Mouse (Mus musculus) embryonic fibroblast, embryonic 13.5 days (primary cell): ENCODE data around the gene Aldh3a1.

ENCODE experiments used
- CTCF ChIP-seq: IDR thresholded peaks from 2 replicates; pipeline ENCODE4 v1.5.1; 2011; ENCODE audit warnings: mild to moderate bottlenecking, control low read depth, low read length, moderate library complexity, borderline replicate concordance; ENCODE audit not compliant: insufficient read depth
- POLR2A ChIP-seq: IDR thresholded peaks from 2 replicates; pipeline ENCODE4 v1.6.1; 2011; ENCODE audit warnings: low read depth, mild to moderate bottlenecking, control low read depth, low read length, moderate library complexity

- TF ChIP-seq CTCF (no peak), POLR2A (no peak)
Observed at GRCm38 (mm10) chr11:61170184-61170583, 37.2 kb upstream of the Aldh3a1 start.
